Mouse (Mus musculus): ENCODE data around the gene Pgm1. TPM values are rescaled to one million over a fixed set of nuclear protein-coding genes. Genes with fewer than 3 reads are reported as not detected.
A peak's percentile ranks its signal among the peaks of the same experiment; 100 is the strongest.

Pgm1 gene
- 23.4 and 25.9 TPM in 2 replicates for total RNA-seq (2017)

GRCm38 (mm10) chr4:99929149-99929612 is at the start of gene Pgm1:
TSS of gene Pgm1 (plus strand) at chr4:99929414.
- peak; percentile 70 for ATAC-seq (replicated peaks; ENCODE audit: low read depth, poor library complexity, severe bottlenecking)

- no peak for ATAC-seq (replicated peaks; ENCODE audit: low read depth, poor library complexity, severe bottlenecking)
These were observed 47.3 kb upstream of the Pgm1 start for GRCm38 (mm10) chr4:99881882-99882281.

GRCm38 (mm10) chr4:99882405-99882804 is 46.8 kb upstream of the Pgm1 start:
- no peak for ATAC-seq (replicated peaks; ENCODE audit: low read depth, poor library complexity, severe bottlenecking)

GRCm38 (mm10) chr4:99913894-99914451 is 15.2 kb upstream of the Pgm1 start:
- peak; percentile 71; the same call in 1 of the 2 replicates for ATAC-seq (replicated peaks; ENCODE audit: low read depth, poor library complexity, severe bottlenecking)

GRCm38 (mm10) chr4:99926380-99926779 is 2.8 kb upstream of the Pgm1 start:
- ATAC-seq (replicated peaks; ENCODE audit: low read depth, poor library complexity, severe bottlenecking), result no peak

GRCm38 (mm10) chr4:99928521-99928920 is 693 bp upstream of the Pgm1 start:
- ATAC-seq (replicated peaks; ENCODE audit: low read depth, poor library complexity, severe bottlenecking), result 0 out of 2 replicates have a peak, but pooled peaks have one; percentile 12

GRCm38 (mm10) chr4:99929613-99930517 is 651 bp downstream of the Pgm1 start, which contains the start of gene Itgb3bp:
TSS of gene Itgb3bp (minus strand) at chr4:99929813.
- ATAC-seq (replicated peaks; ENCODE audit: low read depth, poor library complexity, severe bottlenecking), result peak; percentile 73

GRCm38 (mm10) chr4:99930518-99931239 is 1.5 kb downstream of the Pgm1 start:
- no peak for ATAC-seq (replicated peaks; ENCODE audit: low read depth, poor library complexity, severe bottlenecking)

- ATAC-seq (replicated peaks; ENCODE audit: low read depth, poor library complexity, severe bottlenecking), result no peak
These were observed 2.0 kb downstream of the Pgm1 start for GRCm38 (mm10) chr4:99931240-99931580.

GRCm38 (mm10) chr4:99931807-99932206 is 2.6 kb downstream of the Pgm1 start:
- no peak for ATAC-seq (replicated peaks; ENCODE audit: low read depth, poor library complexity, severe bottlenecking)

- no peak for ATAC-seq (replicated peaks; ENCODE audit: low read depth, poor library complexity, severe bottlenecking)
These were observed 5.6 kb downstream of the Pgm1 start for GRCm38 (mm10) chr4:99934859-99935258.

- ATAC-seq (replicated peaks; ENCODE audit: low read depth, poor library complexity, severe bottlenecking), result no peak
These were observed 7.1 kb downstream of the Pgm1 start for GRCm38 (mm10) chr4:99936278-99936677.

- ATAC-seq (replicated peaks; ENCODE audit: low read depth, poor library complexity, severe bottlenecking), result no peak
These were observed 10.7 kb downstream of the Pgm1 start for GRCm38 (mm10) chr4:99939711-99940505.

GRCm38 (mm10) chr4:99941655-99942414 is 12.6 kb downstream of the Pgm1 start:
- ATAC-seq (replicated peaks; ENCODE audit: low read depth, poor library complexity, severe bottlenecking), result 0 out of 2 replicates have a peak, but pooled peaks have one; percentile 42

- no peak for ATAC-seq (replicated peaks; ENCODE audit: low read depth, poor library complexity, severe bottlenecking)
These were observed 15.4 kb downstream of the Pgm1 start for GRCm38 (mm10) chr4:99944606-99945005.

- no peak for ATAC-seq (replicated peaks; ENCODE audit: low read depth, poor library complexity, severe bottlenecking)
These were observed 15.8 kb downstream of the Pgm1 start for GRCm38 (mm10) chr4:99945011-99945410.

GRCm38 (mm10) chr4:99946516-99946915 is 17.3 kb downstream of the Pgm1 start:
- no peak for ATAC-seq (replicated peaks; ENCODE audit: low read depth, poor library complexity, severe bottlenecking)

- ATAC-seq (replicated peaks; ENCODE audit: low read depth, poor library complexity, severe bottlenecking), result peak; percentile 86
These were observed 18.0 kb downstream of the Pgm1 start for GRCm38 (mm10) chr4:99947192-99947591.

- no peak for ATAC-seq (replicated peaks; ENCODE audit: low read depth, poor library complexity, severe bottlenecking)
These were observed 18.7 kb downstream of the Pgm1 start for GRCm38 (mm10) chr4:99947896-99948295.

Data from common myeloid progenitor, adult 5-6 weeks (primary cell).